Mouse (Mus musculus): ENCODE measurements around the gene Ptpre. TPM values are rescaled to one million over a fixed set of nuclear protein-coding genes. Genes with fewer than 3 reads are reported as not detected.
A peak's percentile ranks its signal among the peaks of the same experiment; 100 is the strongest.
"Not testable (repeated sequence)": the region's sequence is repeated elsewhere in the genome, so short reads cannot be mapped to it uniquely, and the experiment has no call there.

Gene Ptpre
- polyA plus RNA-seq, 1 experiment from 2014 or later = 3.1 TPM

DNA sequence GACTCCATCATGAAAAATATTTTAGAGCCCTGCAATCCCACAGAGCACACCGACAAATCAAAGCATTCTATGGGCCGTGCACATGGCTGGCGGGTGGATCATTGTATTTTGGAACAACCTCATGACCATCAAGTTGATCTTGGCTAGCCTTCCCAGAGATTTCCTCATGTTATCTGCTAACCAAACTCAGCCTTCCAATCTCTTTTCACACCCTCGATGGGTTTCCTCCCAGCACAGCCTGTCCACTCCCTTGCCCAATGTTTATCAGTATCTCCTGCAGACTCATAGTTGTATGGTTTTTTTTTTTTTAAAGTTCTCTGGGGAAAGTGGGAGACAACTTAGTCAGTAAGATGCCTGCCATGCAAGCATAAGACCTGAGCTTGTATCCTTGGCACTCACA is 70.9 kb downstream of the Ptpre start:
- peaks cover 23 to 27% of the 10 kb centered on the region in 2 experiments for H3K4me1 ChIP-seq (ENCODE audit: control insufficient read depth in 2 of 2, insufficient read depth in 2 of 2, low read length in 2 of 2)
- ATAC-seq (ENCODE audit: insufficient number of reproducible peaks, insufficient read depth, low FRiP score, low read depth) = peak; percentile 51; the same call in 1 of the 2 replicates
- H3K4me3 ChIP-seq (ENCODE audit: control insufficient read depth in 1 of 2, insufficient read depth in 1 of 2, low read depth in 1 of 2, low read length in 2 of 2) = no peak overlapping the region
- 57% methylated on average over 4 of the region's 4 CpGs for WGBS
- H3K36me3 ChIP-seq (ENCODE audit: control insufficient read depth, insufficient read depth, low read length) = no peaks in the 10 kb centered on the region
- H3K4me2 ChIP-seq (ENCODE audit: low read length) = no peak overlapping the region
- H3K9me3 ChIP-seq (ENCODE audit: control insufficient read depth, low read length) = no peaks in the 10 kb centered on the region
- H3K27ac ChIP-seq (replicated peaks in 1 of 2; ENCODE audit: control insufficient read depth in 1 of 2, insufficient read depth in 1 of 2, low read depth in 2 of 2, low read length in 2 of 2) = peak overlapping the region in 1 of 2 experiments; percentile 48; a peak in 2 of 4 replicates
- no peaks in the 10 kb centered on the region for H3K27me3 ChIP-seq (ENCODE audit: control insufficient read depth, insufficient read depth, low read length)
- no peak overlapping the region for H3K9ac ChIP-seq (ENCODE audit: low read length)

DNA sequence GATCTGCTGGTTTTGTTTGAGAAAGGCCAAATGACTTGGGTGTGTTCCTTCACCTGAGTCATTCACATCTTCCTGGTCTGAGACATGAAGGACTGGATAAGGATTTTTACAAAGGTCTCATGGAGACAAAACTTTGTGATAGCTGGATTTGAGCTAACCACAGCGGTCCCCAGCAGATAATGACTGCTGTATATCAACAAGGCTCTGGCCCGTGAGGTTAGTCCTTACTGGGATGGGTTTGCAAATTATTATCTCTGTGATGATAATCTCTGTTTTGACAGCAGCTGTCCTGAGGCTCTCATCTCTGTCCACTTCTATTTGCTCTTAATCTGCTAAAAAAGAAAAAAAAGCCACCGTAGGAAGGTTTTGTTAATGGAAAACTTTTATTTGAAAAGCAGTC is 71.7 kb downstream of the Ptpre start:
- Histone ChIP-seq H3K27ac (replicated peaks in 1 of 2; ENCODE audit: control insufficient read depth in 1 of 2, insufficient read depth in 1 of 2, low read depth in 2 of 2, low read length in 2 of 2) (peak overlapping the region; percentile 48 to 62; a peak in 3 of 4 replicates), H3K4me3 (ENCODE audit: control insufficient read depth in 1 of 2, insufficient read depth in 1 of 2, low read depth in 1 of 2, low read length in 2 of 2) (no peak overlapping the region), H3K9ac (ENCODE audit: low read length) (no peak overlapping the region), H3K9me3 (ENCODE audit: control insufficient read depth, low read length) (no peaks in the 10 kb centered on the region), H3K4me2 (ENCODE audit: low read length) (no peak overlapping the region), H3K4me1 (ENCODE audit: control insufficient read depth in 2 of 2, insufficient read depth in 2 of 2, low read length in 2 of 2) (peaks cover 21 to 26% of the 10 kb centered on the region in 2 experiments), H3K36me3 (ENCODE audit: control insufficient read depth, insufficient read depth, low read length) (no peaks in the 10 kb centered on the region), H3K27me3 (ENCODE audit: control insufficient read depth, insufficient read depth, low read length) (no peaks in the 10 kb centered on the region)
- ATAC-seq (ENCODE audit: insufficient number of reproducible peaks, insufficient read depth, low FRiP score, low read depth) = no peak
- 29% methylated on average over 3 of the region's 3 CpGs for WGBS

DNA sequence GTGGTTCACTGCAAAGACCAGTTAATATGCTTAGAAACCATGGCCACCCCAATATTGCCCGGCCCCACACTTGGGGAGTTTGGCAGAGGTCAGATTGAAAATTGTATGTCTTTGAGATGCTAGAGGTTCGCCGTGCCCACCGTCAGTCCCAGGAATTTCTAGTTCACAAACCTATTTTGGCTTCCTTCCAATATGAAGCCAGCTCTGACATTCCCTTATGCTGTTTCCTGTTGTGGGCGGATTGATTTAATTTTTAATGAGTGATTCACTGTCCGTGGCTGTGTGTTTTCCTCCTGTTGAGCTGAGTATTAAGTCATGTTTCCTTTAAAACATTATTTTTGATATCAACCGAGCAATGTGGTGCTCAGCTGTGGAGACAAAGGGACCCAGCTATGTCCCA is 72.4 kb downstream of the Ptpre start:
- peak overlapping the region; percentile 26 for H3K4me2 ChIP-seq (ENCODE audit: low read length)
- H3K9me3 ChIP-seq (ENCODE audit: control insufficient read depth, low read length) = no peaks in the 10 kb centered on the region
- no peak overlapping the region for H3K4me3 ChIP-seq (ENCODE audit: control insufficient read depth in 1 of 2, insufficient read depth in 1 of 2, low read depth in 1 of 2, low read length in 2 of 2)
- H3K27ac ChIP-seq (replicated peaks in 1 of 2; ENCODE audit: control insufficient read depth in 1 of 2, insufficient read depth in 1 of 2, low read depth in 2 of 2, low read length in 2 of 2) = peak overlapping the region; percentile 32 to 48; a peak in 2 of 4 replicates
- 24% methylated on average over 7 of the region's 7 CpGs for WGBS
- no peak overlapping the region for H3K9ac ChIP-seq (ENCODE audit: low read length)
- peaks cover 21 to 26% of the 10 kb centered on the region in 2 experiments for H3K4me1 ChIP-seq (ENCODE audit: control insufficient read depth in 2 of 2, insufficient read depth in 2 of 2, low read length in 2 of 2)
- H3K27me3 ChIP-seq (ENCODE audit: control insufficient read depth, insufficient read depth, low read length) = no peaks in the 10 kb centered on the region
- ATAC-seq (ENCODE audit: insufficient number of reproducible peaks, insufficient read depth, low FRiP score, low read depth) = 0 out of 2 replicates have a peak, but pooled peaks have one; percentile 4
- H3K36me3 ChIP-seq (ENCODE audit: control insufficient read depth, insufficient read depth, low read length) = no peaks in the 10 kb centered on the region

- Histone ChIP-seq H3K4me1 (ENCODE audit: control insufficient read depth in 2 of 2, insufficient read depth in 2 of 2, low read length in 2 of 2) (peaks cover 10 to 15% of the 10 kb centered on the region in 2 experiments), H3K27ac (replicated peaks in 1 of 2; ENCODE audit: control insufficient read depth in 1 of 2, insufficient read depth in 1 of 2, low read depth in 2 of 2, low read length in 2 of 2) (no peak overlapping the region), H3K4me3 (ENCODE audit: control insufficient read depth in 1 of 2, insufficient read depth in 1 of 2, low read depth in 1 of 2, low read length in 2 of 2) (no peak overlapping the region), H3K9ac (ENCODE audit: low read length) (no peak overlapping the region), H3K4me2 (ENCODE audit: low read length) (no peak overlapping the region), H3K27me3 (ENCODE audit: control insufficient read depth, insufficient read depth, low read length) (no peaks in the 10 kb centered on the region), H3K36me3 (ENCODE audit: control insufficient read depth, insufficient read depth, low read length) (no peaks in the 10 kb centered on the region), H3K9me3 (ENCODE audit: control insufficient read depth, low read length) (no peaks in the 10 kb centered on the region)
- 82% methylated on average over 16 of the region's 16 CpGs for WGBS
- ATAC-seq (ENCODE audit: insufficient number of reproducible peaks, insufficient read depth, low FRiP score, low read depth) = no peak
Measured at GRCm38 (mm10) chr7:135612276-135612675, 75.0 kb downstream of the Ptpre start.

- H3K4me3 ChIP-seq (ENCODE audit: control insufficient read depth in 1 of 2, insufficient read depth in 1 of 2, low read depth in 1 of 2, low read length in 2 of 2) = no peak overlapping the region
- no peaks in the 10 kb centered on the region for H3K36me3 ChIP-seq (ENCODE audit: control insufficient read depth, insufficient read depth, low read length)
- no peaks in the 10 kb centered on the region for H3K27me3 ChIP-seq (ENCODE audit: control insufficient read depth, insufficient read depth, low read length)
- peaks cover 10 to 15% of the 10 kb centered on the region in 2 experiments for H3K4me1 ChIP-seq (ENCODE audit: control insufficient read depth in 2 of 2, insufficient read depth in 2 of 2, low read length in 2 of 2)
- 69% methylated on average over 7 of the region's 7 CpGs for WGBS
- H3K4me2 ChIP-seq (ENCODE audit: low read length) = no peak overlapping the region
- ATAC-seq (ENCODE audit: insufficient number of reproducible peaks, insufficient read depth, low FRiP score, low read depth) = no peak
- no peak overlapping the region for H3K27ac ChIP-seq (replicated peaks in 1 of 2; ENCODE audit: control insufficient read depth in 1 of 2, insufficient read depth in 1 of 2, low read depth in 2 of 2, low read length in 2 of 2)
- H3K9me3 ChIP-seq (ENCODE audit: control insufficient read depth, low read length) = no peaks in the 10 kb centered on the region
- no peak overlapping the region for H3K9ac ChIP-seq (ENCODE audit: low read length)
Measured at GRCm38 (mm10) chr7:135612801-135613200, 75.5 kb downstream of the Ptpre start.

DNA sequence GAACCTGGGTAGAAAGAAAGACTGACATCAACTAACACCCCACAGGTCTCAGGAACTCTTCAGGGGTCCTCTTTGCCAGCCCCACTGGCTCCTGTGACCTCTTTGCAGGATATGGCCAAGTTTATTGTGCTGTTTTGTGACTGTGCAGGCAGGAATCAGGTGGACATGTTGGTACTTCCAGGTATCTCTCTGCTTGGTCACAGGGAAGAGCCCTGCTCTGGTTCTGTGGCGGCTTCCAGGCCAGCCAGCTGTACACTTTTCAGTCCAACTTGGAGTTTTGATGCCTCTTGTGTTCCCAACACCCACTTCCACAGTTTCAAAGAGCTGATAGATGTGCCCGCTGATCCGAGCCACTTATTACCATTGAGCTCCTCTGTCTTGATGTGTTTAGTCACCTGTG is 76.1 kb downstream of the Ptpre start:
- Histone ChIP-seq H3K27ac (replicated peaks in 1 of 2; ENCODE audit: control insufficient read depth in 1 of 2, insufficient read depth in 1 of 2, low read depth in 2 of 2, low read length in 2 of 2) (no peak overlapping the region), H3K4me2 (ENCODE audit: low read length) (no peak overlapping the region), H3K4me3 (ENCODE audit: control insufficient read depth in 1 of 2, insufficient read depth in 1 of 2, low read depth in 1 of 2, low read length in 2 of 2) (no peak overlapping the region), H3K27me3 (ENCODE audit: control insufficient read depth, insufficient read depth, low read length) (no peaks in the 10 kb centered on the region), H3K36me3 (ENCODE audit: control insufficient read depth, insufficient read depth, low read length) (no peaks in the 10 kb centered on the region), H3K9me3 (ENCODE audit: control insufficient read depth, low read length) (no peaks in the 10 kb centered on the region), H3K9ac (ENCODE audit: low read length) (no peak overlapping the region), H3K4me1 (ENCODE audit: control insufficient read depth in 2 of 2, insufficient read depth in 2 of 2, low read length in 2 of 2) (peaks cover 10 to 15% of the 10 kb centered on the region in 2 experiments)
- WGBS = 97% methylated on average over 3 of the region's 3 CpGs
- no peak for ATAC-seq (ENCODE audit: insufficient number of reproducible peaks, insufficient read depth, low FRiP score, low read depth)

GRCm38 (mm10) chr7:135614892-135615291 is 77.6 kb downstream of the Ptpre start:
- ATAC-seq (ENCODE audit: insufficient number of reproducible peaks, insufficient read depth, low FRiP score, low read depth) = no peak
- no peak overlapping the region for H3K27ac ChIP-seq (replicated peaks in 1 of 2; ENCODE audit: control insufficient read depth in 1 of 2, insufficient read depth in 1 of 2, low read depth in 2 of 2, low read length in 2 of 2)
- H3K9ac ChIP-seq (ENCODE audit: low read length) = no peak overlapping the region
- no peak overlapping the region for H3K4me3 ChIP-seq (ENCODE audit: control insufficient read depth in 1 of 2, insufficient read depth in 1 of 2, low read depth in 1 of 2, low read length in 2 of 2)
- H3K4me2 ChIP-seq (ENCODE audit: low read length) = no peak overlapping the region
- no peaks in the 10 kb centered on the region for H3K27me3 ChIP-seq (ENCODE audit: control insufficient read depth, insufficient read depth, low read length)
- H3K36me3 ChIP-seq (ENCODE audit: control insufficient read depth, insufficient read depth, low read length) = no peaks in the 10 kb centered on the region
- WGBS = 83% methylated on average over 8 of the region's 8 CpGs
- H3K9me3 ChIP-seq (ENCODE audit: control insufficient read depth, low read length) = no peaks in the 10 kb centered on the region
- H3K4me1 ChIP-seq (ENCODE audit: control insufficient read depth in 2 of 2, insufficient read depth in 2 of 2, low read length in 2 of 2) = peaks cover 3% of the 10 kb centered on the region in 2 experiments

- H3K4me3 ChIP-seq (ENCODE audit: control insufficient read depth in 1 of 2, insufficient read depth in 1 of 2, low read depth in 1 of 2, low read length in 2 of 2); ATAC-seq (ENCODE audit: insufficient number of reproducible peaks, insufficient read depth, low FRiP score, low read depth); H3K36me3 ChIP-seq (ENCODE audit: control insufficient read depth, insufficient read depth, low read length); H3K4me2 ChIP-seq (ENCODE audit: low read length); H3K9ac ChIP-seq (ENCODE audit: low read length); H3K9me3 ChIP-seq (ENCODE audit: control insufficient read depth, low read length); H3K27ac ChIP-seq (replicated peaks in 1 of 2; ENCODE audit: control insufficient read depth in 1 of 2, insufficient read depth in 1 of 2, low read depth in 2 of 2, low read length in 2 of 2); H3K27me3 ChIP-seq (ENCODE audit: control insufficient read depth, insufficient read depth, low read length); H3K4me1 ChIP-seq (ENCODE audit: control insufficient read depth in 2 of 2, insufficient read depth in 2 of 2, low read length in 2 of 2): not testable (repeated sequence)
Measured at GRCm38 (mm10) chr7:135616479-135616878, 79.2 kb downstream of the Ptpre start.
